Mouse (Mus musculus): ENCODE results near the gene Npy4r. TPM values are rescaled to one million over a fixed set of nuclear protein-coding genes. Genes with fewer than 3 reads are reported as not detected.

Gene Npy4r
- total and polyA plus RNA-seq, 3 experiments: 0.08 to 0.80 (median 0.18) TPM

DNA sequence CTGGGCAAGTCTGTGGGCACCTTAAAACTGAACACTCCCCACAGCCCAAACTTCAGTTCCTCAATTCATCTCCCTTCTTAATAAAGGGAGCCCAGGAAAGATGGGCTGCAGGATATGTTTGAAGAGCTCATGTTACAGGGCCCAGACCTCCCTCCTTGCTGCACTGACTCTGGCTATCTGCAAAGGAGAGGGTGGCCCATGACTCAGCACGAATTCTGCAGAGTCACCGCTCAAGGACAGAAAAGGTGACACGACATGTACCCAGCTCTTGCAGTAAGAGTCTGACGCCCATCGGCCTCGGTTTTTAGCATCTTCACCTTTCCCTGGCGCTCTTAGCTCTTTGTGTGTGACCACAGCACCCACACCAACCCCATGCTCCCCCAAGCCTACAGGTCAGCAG, 38.1 kb upstream of the Npy4r start:
- intact Hi-C loops (cut with DNase I): no loop called here
- no peaks in the 10 kb centered on the region for H3K4me1 ChIP-seq (ENCODE audit: control insufficient read depth, insufficient read depth, low read length)
- no peak overlapping the region for H3K9ac ChIP-seq (ENCODE audit: low read depth, low read length)
- WGBS: 69% methylated on average over 7 of the region's 7 CpGs
- H3K4me3 ChIP-seq: no peak overlapping the region
- no peaks in the 10 kb centered on the region for H3K79me2 ChIP-seq (replicated peaks; ENCODE audit: control insufficient read depth, insufficient read depth, low read length)
- no peak overlapping the region for H3K27ac ChIP-seq
- DNase-seq: no peak
- TF ChIP-seq POLR2A (IDR thresholded peaks at IDR 0.05; ENCODE audit: insufficient read depth, low read depth, low read length) (no peak), CTCF (IDR thresholded peaks at IDR 0.05) (no peak), EP300 (IDR thresholded peaks at IDR 0.05; ENCODE audit: insufficient read depth, low read depth, low read length) (no peak)
- H3K36me3 ChIP-seq (ENCODE audit: control insufficient read depth, insufficient read depth, low read length): no peaks in the 10 kb centered on the region
- H3K27me3 ChIP-seq (ENCODE audit: control insufficient read depth, insufficient read depth, low read length): no peaks in the 10 kb centered on the region

DNA sequence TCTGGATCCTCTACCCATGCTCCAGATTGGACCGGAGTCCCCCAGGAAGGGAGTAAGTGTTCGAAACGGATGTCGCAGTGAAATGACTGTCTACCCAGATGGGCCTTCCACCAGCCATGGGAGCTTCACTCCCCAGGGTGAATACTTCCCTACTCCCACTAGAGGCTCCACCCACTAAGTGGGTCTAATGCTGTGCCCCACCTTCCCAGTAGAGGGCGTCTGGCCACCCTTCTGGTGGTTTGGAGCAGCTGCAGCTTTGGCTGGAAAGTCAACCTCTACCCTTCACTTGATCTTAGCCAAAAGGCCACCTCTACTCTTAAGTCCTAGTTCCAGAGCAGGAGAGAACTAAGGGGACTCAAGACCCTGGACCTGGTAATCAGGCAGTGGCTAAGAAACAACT, 36.3 kb upstream of the Npy4r start:
- Histone ChIP-seq H3K4me1 (ENCODE audit: control insufficient read depth, insufficient read depth, low read length) (no peaks in the 10 kb centered on the region), H3K36me3 (ENCODE audit: control insufficient read depth, insufficient read depth, low read length) (no peaks in the 10 kb centered on the region), H3K27ac (no peak overlapping the region), H3K79me2 (replicated peaks; ENCODE audit: control insufficient read depth, insufficient read depth, low read length) (no peaks in the 10 kb centered on the region), H3K4me3 (no peak overlapping the region), H3K27me3 (ENCODE audit: control insufficient read depth, insufficient read depth, low read length) (no peaks in the 10 kb centered on the region), H3K9ac (ENCODE audit: low read depth, low read length) (no peak overlapping the region)
- TF ChIP-seq CTCF (IDR thresholded peaks at IDR 0.05) (peak; percentile 69), POLR2A (IDR thresholded peaks at IDR 0.05; ENCODE audit: insufficient read depth, low read depth, low read length) (no peak), EP300 (IDR thresholded peaks at IDR 0.05; ENCODE audit: insufficient read depth, low read depth, low read length) (no peak)
- intact Hi-C loops (cut with DNase I): loop anchor here (1.0 kb wide), 1 partner anchor 47 kb away; no protein-coding TSS in a partner anchor
- DNase-seq: peak; percentile 26 to 38
- whole genome bisulfite sequencing: 68% methylated on average over 5 of the region's 5 CpGs

DNA sequence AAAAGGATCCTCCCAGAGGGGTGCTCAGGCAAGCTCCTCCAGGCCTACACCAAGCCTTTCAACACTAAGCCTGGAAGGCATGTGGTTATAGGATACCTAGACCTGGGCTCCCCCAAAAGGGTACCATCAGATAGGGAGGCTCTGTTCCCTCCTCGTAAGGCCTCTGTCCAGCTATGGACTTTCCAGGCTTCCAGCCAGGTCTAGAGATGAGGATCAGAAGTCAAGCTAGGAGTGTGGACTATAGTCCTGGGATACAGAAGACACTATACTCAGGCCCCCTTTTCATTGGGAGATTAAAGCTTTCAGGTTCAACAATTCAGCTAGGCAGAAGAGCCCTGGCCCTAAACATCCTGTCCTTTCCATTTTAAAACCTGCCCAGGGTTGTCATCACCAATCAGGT, 30.8 kb upstream of the Npy4r start:
- no peak for DNase-seq
- no peak for TF ChIP-seq EP300 (IDR thresholded peaks at IDR 0.05; ENCODE audit: insufficient read depth, low read depth, low read length)
- TF ChIP-seq POLR2A (IDR thresholded peaks at IDR 0.05; ENCODE audit: insufficient read depth, low read depth, low read length): no peak
- no peak for TF ChIP-seq CTCF (IDR thresholded peaks at IDR 0.05)
- no peak overlapping the region for H3K27ac ChIP-seq
- 74% methylated on average over 1 of the region's 1 CpGs for WGBS
- H3K27me3 ChIP-seq (ENCODE audit: control insufficient read depth, insufficient read depth, low read length): no peaks in the 10 kb centered on the region
- no peaks in the 10 kb centered on the region for H3K4me1 ChIP-seq (ENCODE audit: control insufficient read depth, insufficient read depth, low read length)
- no peaks in the 10 kb centered on the region for H3K36me3 ChIP-seq (ENCODE audit: control insufficient read depth, insufficient read depth, low read length)
- intact Hi-C loops (cut with DNase I): no loop called here
- H3K79me2 ChIP-seq (replicated peaks; ENCODE audit: control insufficient read depth, insufficient read depth, low read length): no peaks in the 10 kb centered on the region
- no peak overlapping the region for H3K4me3 ChIP-seq
- no peak overlapping the region for H3K9ac ChIP-seq (ENCODE audit: low read depth, low read length)

DNA sequence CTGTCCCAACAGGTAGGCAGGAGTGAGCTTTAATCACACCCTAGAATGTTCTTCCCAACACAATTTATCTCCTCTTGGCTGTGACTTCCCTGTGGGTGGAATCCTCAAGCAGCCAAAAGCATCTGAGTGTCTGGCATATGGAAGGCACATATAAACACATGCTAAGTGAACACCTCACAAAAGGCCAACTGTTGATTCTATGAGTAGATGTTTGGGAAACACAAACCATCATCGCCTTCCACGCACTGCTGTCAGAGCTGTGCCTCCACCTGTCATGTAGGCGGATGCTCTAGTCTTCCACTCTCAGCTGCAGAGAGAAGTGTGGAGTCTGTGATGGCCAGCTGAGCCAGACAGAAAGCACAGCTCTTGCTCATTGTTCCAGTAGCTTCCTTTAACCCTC, 27.1 kb upstream of the Npy4r start:
- WGBS: 86% methylated on average over 3 of the region's 3 CpGs
- intact Hi-C loops (cut with DNase I): no loop called here
- Histone ChIP-seq H3K79me2 (replicated peaks; ENCODE audit: control insufficient read depth, insufficient read depth, low read length) (no peaks in the 10 kb centered on the region), H3K4me1 (ENCODE audit: control insufficient read depth, insufficient read depth, low read length) (no peaks in the 10 kb centered on the region), H3K27ac (no peak overlapping the region), H3K27me3 (ENCODE audit: control insufficient read depth, insufficient read depth, low read length) (no peaks in the 10 kb centered on the region), H3K9ac (ENCODE audit: low read depth, low read length) (no peak overlapping the region), H3K36me3 (ENCODE audit: control insufficient read depth, insufficient read depth, low read length) (no peaks in the 10 kb centered on the region), H3K4me3 (no peak overlapping the region)
- no peak for DNase-seq
- no peak for TF ChIP-seq EP300 (IDR thresholded peaks at IDR 0.05; ENCODE audit: insufficient read depth, low read depth, low read length)
- no peak for TF ChIP-seq POLR2A (IDR thresholded peaks at IDR 0.05; ENCODE audit: insufficient read depth, low read depth, low read length)
- TF ChIP-seq CTCF (IDR thresholded peaks at IDR 0.05): no peak

DNA sequence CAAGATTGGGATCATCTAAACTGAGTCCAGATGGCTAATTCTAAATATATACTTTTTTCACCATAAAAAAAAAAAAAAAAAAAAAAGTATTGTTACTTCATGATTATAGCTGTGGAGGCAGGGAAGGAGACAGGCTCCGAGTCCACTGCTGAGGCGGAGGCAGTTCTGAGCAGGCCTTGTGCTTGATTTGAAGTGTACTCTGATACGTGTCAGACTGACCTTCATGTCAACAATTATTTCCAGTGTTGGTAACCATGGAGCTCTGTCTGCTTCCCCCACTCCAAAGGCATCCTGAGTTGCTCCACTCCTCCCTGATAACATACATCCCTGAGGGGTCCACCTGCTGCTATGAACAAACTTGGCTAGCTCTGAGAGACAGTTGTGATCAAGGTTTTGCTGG, 18.8 kb upstream of the Npy4r start:
- H3K79me2 ChIP-seq (replicated peaks; ENCODE audit: control insufficient read depth, insufficient read depth, low read length): no peaks in the 10 kb centered on the region
- no peak overlapping the region for H3K4me3 ChIP-seq
- DNase-seq: no peak
- intact Hi-C loops (cut with DNase I): no loop called here
- TF ChIP-seq POLR2A (IDR thresholded peaks at IDR 0.05; ENCODE audit: insufficient read depth, low read depth, low read length) (no peak), CTCF (IDR thresholded peaks at IDR 0.05) (no peak), EP300 (IDR thresholded peaks at IDR 0.05; ENCODE audit: insufficient read depth, low read depth, low read length) (no peak)
- no peaks in the 10 kb centered on the region for H3K4me1 ChIP-seq (ENCODE audit: control insufficient read depth, insufficient read depth, low read length)
- no peaks in the 10 kb centered on the region for H3K36me3 ChIP-seq (ENCODE audit: control insufficient read depth, insufficient read depth, low read length)
- 74% methylated on average over 3 of the region's 3 CpGs for WGBS
- 0 out of 2 replicates have a peak, but pooled peaks cover 1% of the 10 kb centered on the region for H3K27me3 ChIP-seq (ENCODE audit: control insufficient read depth, insufficient read depth, low read length)
- no peak overlapping the region for H3K9ac ChIP-seq (ENCODE audit: low read depth, low read length)
- no peak overlapping the region for H3K27ac ChIP-seq

DNA sequence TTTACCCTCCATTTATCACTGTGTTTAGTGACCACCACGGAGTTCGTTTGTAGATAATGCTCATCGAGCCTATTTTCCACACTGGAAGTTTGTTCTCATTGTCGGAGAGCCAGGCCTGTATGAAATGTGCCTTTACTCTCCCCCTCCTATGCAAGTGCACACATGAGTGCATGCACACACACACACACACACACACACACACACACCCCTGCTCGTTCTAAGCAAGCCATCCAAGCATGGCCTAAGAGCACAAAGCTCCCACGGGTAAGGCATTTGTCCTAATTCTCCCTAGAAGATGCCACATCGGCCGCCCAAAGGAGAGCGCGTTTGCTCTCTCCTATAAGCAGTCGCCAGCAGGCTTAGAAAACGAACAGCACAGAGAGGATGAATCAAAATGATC, 3.5 kb upstream of the Npy4r start:
- TF ChIP-seq CTCF (IDR thresholded peaks at IDR 0.05) (no peak), EP300 (IDR thresholded peaks at IDR 0.05; ENCODE audit: insufficient read depth, low read depth, low read length) (no peak), POLR2A (IDR thresholded peaks at IDR 0.05; ENCODE audit: insufficient read depth, low read depth, low read length) (no peak)
- H3K27me3 ChIP-seq (ENCODE audit: control insufficient read depth, insufficient read depth, low read length): no peaks in the 10 kb centered on the region
- intact Hi-C loops (cut with DNase I): loop anchor here (2.0 kb wide), 1 partner anchor 75 kb away; no protein-coding TSS in a partner anchor
- DNase-seq: no peak
- no peaks in the 10 kb centered on the region for H3K36me3 ChIP-seq (ENCODE audit: control insufficient read depth, insufficient read depth, low read length)
- H3K79me2 ChIP-seq (replicated peaks; ENCODE audit: control insufficient read depth, insufficient read depth, low read length): no peaks in the 10 kb centered on the region
- no peak overlapping the region for H3K27ac ChIP-seq
- no peaks in the 10 kb centered on the region for H3K4me1 ChIP-seq (ENCODE audit: control insufficient read depth, insufficient read depth, low read length)
- H3K4me3 ChIP-seq: no peak overlapping the region
- 84% methylated on average over 12 of the region's 12 CpGs for WGBS
- H3K9ac ChIP-seq (ENCODE audit: low read depth, low read length): no peak overlapping the region
